Mouse (Mus musculus): ENCODE data around the gene Cmip. TPM values are rescaled to one million over a fixed set of nuclear protein-coding genes. Genes with fewer than 3 reads are reported as not detected.

Gene Cmip
- polyA plus RNA-seq, 1 experiment from 2014 or later: 106 TPM

DNA sequence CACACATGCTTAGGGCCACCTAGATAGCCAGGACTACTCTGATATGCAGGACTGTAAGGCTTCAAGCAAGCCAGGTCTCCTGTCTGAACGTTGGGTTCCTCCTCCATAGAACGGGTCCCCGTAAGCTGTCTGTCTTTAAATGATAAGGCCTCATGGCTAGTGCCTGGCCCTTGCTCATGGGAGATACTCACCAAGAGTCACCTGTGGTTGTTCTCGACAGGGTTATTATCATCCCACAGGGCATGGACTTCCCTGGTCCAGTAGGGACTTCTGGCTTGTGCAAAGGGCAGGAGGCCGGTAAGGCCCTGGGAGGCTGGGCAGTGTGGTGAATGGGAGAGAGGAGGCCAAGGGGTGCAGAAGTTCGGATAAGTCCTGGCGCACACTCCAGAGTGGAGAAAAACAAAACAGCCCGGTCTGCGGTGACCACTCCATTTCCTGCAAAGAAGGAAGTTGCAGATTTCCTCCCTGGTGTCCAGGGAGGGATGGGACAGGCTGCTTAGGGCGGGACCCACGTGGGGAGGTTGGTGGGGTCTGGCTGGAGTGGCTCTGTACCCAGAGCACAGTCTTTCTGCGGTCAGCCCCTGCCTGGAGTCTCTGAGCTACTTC lies 41.2 kb downstream of the Cmip start:
- H3K4me2 ChIP-seq (ENCODE audit: low read length): no peak overlapping the region
- 88% methylated on average over 12 of the region's 12 CpGs for whole genome bisulfite sequencing
- H3K4me3 ChIP-seq (replicated peaks; ENCODE audit: low read depth, low read length): no peak overlapping the region
- H3K9ac ChIP-seq (replicated peaks; ENCODE audit: low read length): no peak overlapping the region
- no peaks in the 10 kb centered on the region for H3K27me3 ChIP-seq (ENCODE audit: control insufficient read depth, insufficient read depth, low read length)
- DNase-seq: no peak
- no peak for ATAC-seq (ENCODE audit: low FRiP score, low TSS enrichment)
- peaks cover 27% of the 10 kb centered on the region for H3K4me1 ChIP-seq (ENCODE audit: control insufficient read depth, insufficient read depth, low read length)
- no peak overlapping the region for H3K27ac ChIP-seq (replicated peaks; ENCODE audit: low read depth, low read length)
- no peaks in the 10 kb centered on the region for H3K9me3 ChIP-seq (ENCODE audit: control insufficient read depth, low read length)
- no peaks in the 10 kb centered on the region for H3K36me3 ChIP-seq (ENCODE audit: control insufficient read depth, insufficient read depth, low read length)

DNA sequence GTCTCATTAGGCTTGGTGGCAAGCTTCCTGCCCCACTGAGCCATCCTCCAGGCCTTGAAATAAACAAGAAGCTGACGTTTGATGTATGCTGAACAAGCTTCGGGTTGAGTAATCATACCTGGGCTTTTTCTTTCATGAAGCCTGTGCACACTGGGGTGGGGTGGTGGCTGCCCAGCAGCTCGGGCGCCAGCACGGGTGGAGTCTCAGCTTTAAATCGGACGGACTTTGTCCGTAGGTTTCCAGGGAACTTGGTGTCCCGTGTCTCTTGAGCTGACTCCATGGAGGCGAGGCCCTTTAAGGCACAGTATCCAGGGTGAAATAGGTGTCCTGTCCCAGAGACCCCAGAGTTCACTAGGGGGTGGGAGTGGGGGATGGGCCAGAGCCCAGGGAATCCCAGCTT lies 42.3 kb downstream of the Cmip start:
- Histone ChIP-seq H3K4me2 (ENCODE audit: low read length) (no peak overlapping the region), H3K27me3 (ENCODE audit: control insufficient read depth, insufficient read depth, low read length) (no peaks in the 10 kb centered on the region), H3K9ac (replicated peaks; ENCODE audit: low read length) (no peak overlapping the region), H3K9me3 (ENCODE audit: control insufficient read depth, low read length) (no peaks in the 10 kb centered on the region), H3K27ac (replicated peaks; ENCODE audit: low read depth, low read length) (no peak overlapping the region), H3K4me3 (replicated peaks; ENCODE audit: low read depth, low read length) (no peak overlapping the region), H3K4me1 (ENCODE audit: control insufficient read depth, insufficient read depth, low read length) (peaks cover 25% of the 10 kb centered on the region), H3K36me3 (ENCODE audit: control insufficient read depth, insufficient read depth, low read length) (no peaks in the 10 kb centered on the region)
- ATAC-seq (ENCODE audit: low FRiP score, low TSS enrichment) (no peak), DNase-seq (no peak)
- 83% methylated on average over 10 of the region's 10 CpGs for WGBS

DNA sequence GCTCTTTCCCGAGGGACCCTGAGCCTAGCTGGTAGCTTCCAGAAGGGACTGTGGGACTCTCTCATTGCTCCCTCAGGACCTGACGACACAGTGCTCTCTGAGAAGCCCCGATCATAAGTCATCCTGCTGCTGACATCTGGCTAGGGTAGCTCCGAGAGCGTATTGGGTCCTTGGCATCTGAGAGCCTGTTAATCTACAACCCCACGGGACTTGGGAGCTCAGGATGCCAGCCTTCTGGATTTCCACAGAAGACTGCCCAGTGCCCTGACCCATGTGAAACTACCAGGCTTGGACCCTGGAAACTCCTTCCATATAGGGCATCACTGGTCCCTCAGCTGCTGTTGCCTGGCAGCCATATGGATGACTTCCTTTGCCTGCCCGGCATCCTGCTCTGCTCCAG lies 43.3 kb downstream of the Cmip start:
- no peaks in the 10 kb centered on the region for H3K9me3 ChIP-seq (ENCODE audit: control insufficient read depth, low read length)
- H3K4me3 ChIP-seq (replicated peaks; ENCODE audit: low read depth, low read length): no peak overlapping the region
- H3K4me2 ChIP-seq (ENCODE audit: low read length): no peak overlapping the region
- H3K4me1 ChIP-seq (ENCODE audit: control insufficient read depth, insufficient read depth, low read length): peaks cover 23% of the 10 kb centered on the region
- WGBS: 75% methylated on average over 7 of the region's 7 CpGs
- H3K27ac ChIP-seq (replicated peaks; ENCODE audit: low read depth, low read length): peak overlapping the region; percentile 22; the same call in 1 of the 2 replicates
- DNase-seq (no peak), ATAC-seq (ENCODE audit: low FRiP score, low TSS enrichment) (no peak)
- no peaks in the 10 kb centered on the region for H3K36me3 ChIP-seq (ENCODE audit: control insufficient read depth, insufficient read depth, low read length)
- no peak overlapping the region for H3K9ac ChIP-seq (replicated peaks; ENCODE audit: low read length)
- H3K27me3 ChIP-seq (ENCODE audit: control insufficient read depth, insufficient read depth, low read length): no peaks in the 10 kb centered on the region

DNA sequence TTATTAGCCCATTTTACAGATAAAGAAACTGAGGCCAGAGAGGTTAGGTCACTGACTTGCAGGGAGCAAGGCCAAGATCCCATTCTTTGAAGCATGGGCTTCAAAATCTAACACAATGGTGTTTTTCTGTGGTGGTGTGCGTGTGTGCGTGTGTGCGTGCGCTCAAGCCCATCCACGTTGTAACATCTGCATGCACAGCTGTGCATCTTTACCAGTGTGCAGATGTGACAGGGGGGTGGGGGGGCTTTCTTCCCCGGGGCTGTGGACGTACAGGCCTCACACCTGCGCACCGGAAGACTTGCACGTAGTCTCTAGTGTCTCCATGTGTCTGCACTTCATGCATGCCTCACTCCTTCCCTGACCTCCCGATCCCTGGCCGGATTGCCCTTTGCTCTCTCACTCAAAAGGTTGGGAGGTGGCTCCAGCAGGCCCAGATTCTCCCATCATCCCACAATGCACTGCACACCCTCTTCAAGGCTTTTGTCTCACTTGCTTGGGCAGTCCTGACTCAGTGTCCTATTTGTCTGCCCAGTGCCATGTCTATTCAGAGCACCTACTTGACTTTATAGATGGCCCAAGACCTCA lies 44.7 kb downstream of the Cmip start:
- no peak for DNase-seq
- H3K36me3 ChIP-seq (ENCODE audit: control insufficient read depth, insufficient read depth, low read length): no peaks in the 10 kb centered on the region
- H3K4me1 ChIP-seq (ENCODE audit: control insufficient read depth, insufficient read depth, low read length): peaks cover 23% of the 10 kb centered on the region
- no peak overlapping the region for H3K9ac ChIP-seq (replicated peaks; ENCODE audit: low read length)
- no peak overlapping the region for H3K4me3 ChIP-seq (replicated peaks; ENCODE audit: low read depth, low read length)
- 90% methylated on average over 12 of the region's 12 CpGs for WGBS
- no peak overlapping the region for H3K4me2 ChIP-seq (ENCODE audit: low read length)
- no peak for ATAC-seq (ENCODE audit: low FRiP score, low TSS enrichment)
- H3K27me3 ChIP-seq (ENCODE audit: control insufficient read depth, insufficient read depth, low read length): no peaks in the 10 kb centered on the region
- H3K27ac ChIP-seq (replicated peaks; ENCODE audit: low read depth, low read length): no peak overlapping the region
- no peaks in the 10 kb centered on the region for H3K9me3 ChIP-seq (ENCODE audit: control insufficient read depth, low read length)

DNA sequence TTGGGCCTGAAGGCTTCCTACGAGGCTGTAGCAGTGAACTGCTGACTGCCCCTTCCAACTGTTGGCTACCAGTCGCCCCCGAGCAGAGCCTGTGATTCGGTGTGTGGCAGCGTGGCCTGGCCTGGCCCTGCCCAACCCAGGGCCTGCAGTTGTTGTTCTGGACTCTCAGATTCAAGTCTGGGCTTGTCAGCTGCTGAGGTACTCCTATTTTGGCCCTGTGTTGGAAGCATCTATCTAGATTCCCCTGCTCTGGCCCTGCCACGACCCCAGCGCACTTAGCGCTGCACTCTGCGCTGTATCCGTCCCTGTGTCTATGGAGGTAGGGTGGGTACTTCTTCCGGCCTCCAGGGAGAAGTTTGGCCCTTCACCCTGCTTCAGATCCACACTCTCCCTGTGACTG lies 45.2 kb downstream of the Cmip start:
- Histone ChIP-seq H3K27me3 (ENCODE audit: control insufficient read depth, insufficient read depth, low read length) (no peaks in the 10 kb centered on the region), H3K27ac (replicated peaks; ENCODE audit: low read depth, low read length) (no peak overlapping the region), H3K9ac (replicated peaks; ENCODE audit: low read length) (no peak overlapping the region), H3K36me3 (ENCODE audit: control insufficient read depth, insufficient read depth, low read length) (no peaks in the 10 kb centered on the region), H3K4me3 (replicated peaks; ENCODE audit: low read depth, low read length) (no peak overlapping the region), H3K9me3 (ENCODE audit: control insufficient read depth, low read length) (no peaks in the 10 kb centered on the region), H3K4me1 (ENCODE audit: control insufficient read depth, insufficient read depth, low read length) (peaks cover 23% of the 10 kb centered on the region), H3K4me2 (ENCODE audit: low read length) (no peak overlapping the region)
- ATAC-seq (ENCODE audit: low FRiP score, low TSS enrichment) (no peak), DNase-seq (no peak)
- 92% methylated on average over 11 of the region's 11 CpGs for WGBS

- H3K9me3 ChIP-seq (ENCODE audit: control insufficient read depth, low read length): no peaks in the 10 kb centered on the region
- DNase-seq: no peak
- no peaks in the 10 kb centered on the region for H3K36me3 ChIP-seq (ENCODE audit: control insufficient read depth, insufficient read depth, low read length)
- H3K4me3 ChIP-seq (replicated peaks; ENCODE audit: low read depth, low read length): no peak overlapping the region
- H3K9ac ChIP-seq (replicated peaks; ENCODE audit: low read length): no peak overlapping the region
- H3K27me3 ChIP-seq (ENCODE audit: control insufficient read depth, insufficient read depth, low read length): no peaks in the 10 kb centered on the region
- WGBS: 61% methylated on average over 9 of the region's 9 CpGs
- H3K27ac ChIP-seq (replicated peaks; ENCODE audit: low read depth, low read length): peak overlapping the region; percentile 26; the same call in 1 of the 2 replicates
- peaks cover 27% of the 10 kb centered on the region for H3K4me1 ChIP-seq (ENCODE audit: control insufficient read depth, insufficient read depth, low read length)
- no peak for ATAC-seq (ENCODE audit: low FRiP score, low TSS enrichment)
- no peak overlapping the region for H3K4me2 ChIP-seq (ENCODE audit: low read length)
Measured at GRCm38 (mm10) chr8:117303666-117304065, 46.8 kb downstream of the Cmip start.

GRCm38 (mm10) chr8:117305405-117305804 lies 48.5 kb downstream of the Cmip start:
- no peak for DNase-seq
- no peak overlapping the region for H3K9ac ChIP-seq (replicated peaks; ENCODE audit: low read length)
- no peak overlapping the region for H3K4me3 ChIP-seq (replicated peaks; ENCODE audit: low read depth, low read length)
- H3K9me3 ChIP-seq (ENCODE audit: control insufficient read depth, low read length): no peaks in the 10 kb centered on the region
- ATAC-seq (ENCODE audit: low FRiP score, low TSS enrichment): no peak
- H3K36me3 ChIP-seq (ENCODE audit: control insufficient read depth, insufficient read depth, low read length): no peaks in the 10 kb centered on the region
- H3K27me3 ChIP-seq (ENCODE audit: control insufficient read depth, insufficient read depth, low read length): no peaks in the 10 kb centered on the region
- H3K27ac ChIP-seq (replicated peaks; ENCODE audit: low read depth, low read length): no peak overlapping the region
- WGBS: 52% methylated on average over 5 of the region's 5 CpGs
- no peak overlapping the region for H3K4me2 ChIP-seq (ENCODE audit: low read length)
- H3K4me1 ChIP-seq (ENCODE audit: control insufficient read depth, insufficient read depth, low read length): peaks cover 14% of the 10 kb centered on the region

GRCm38 (mm10) chr8:117306756-117307155 lies 49.9 kb downstream of the Cmip start:
- H3K9ac ChIP-seq (replicated peaks; ENCODE audit: low read length): no peak overlapping the region
- H3K27me3 ChIP-seq (ENCODE audit: control insufficient read depth, insufficient read depth, low read length): no peaks in the 10 kb centered on the region
- no peaks in the 10 kb centered on the region for H3K36me3 ChIP-seq (ENCODE audit: control insufficient read depth, insufficient read depth, low read length)
- no peak overlapping the region for H3K4me2 ChIP-seq (ENCODE audit: low read length)
- 82% methylated on average over 7 of the region's 7 CpGs for WGBS
- H3K4me1 ChIP-seq (ENCODE audit: control insufficient read depth, insufficient read depth, low read length): peaks cover 12% of the 10 kb centered on the region
- H3K27ac ChIP-seq (replicated peaks; ENCODE audit: low read depth, low read length): no peak overlapping the region
- H3K9me3 ChIP-seq (ENCODE audit: control insufficient read depth, low read length): no peaks in the 10 kb centered on the region
- ATAC-seq (ENCODE audit: low FRiP score, low TSS enrichment): no peak
- no peak for DNase-seq
- H3K4me3 ChIP-seq (replicated peaks; ENCODE audit: low read depth, low read length): no peak overlapping the region

DNA sequence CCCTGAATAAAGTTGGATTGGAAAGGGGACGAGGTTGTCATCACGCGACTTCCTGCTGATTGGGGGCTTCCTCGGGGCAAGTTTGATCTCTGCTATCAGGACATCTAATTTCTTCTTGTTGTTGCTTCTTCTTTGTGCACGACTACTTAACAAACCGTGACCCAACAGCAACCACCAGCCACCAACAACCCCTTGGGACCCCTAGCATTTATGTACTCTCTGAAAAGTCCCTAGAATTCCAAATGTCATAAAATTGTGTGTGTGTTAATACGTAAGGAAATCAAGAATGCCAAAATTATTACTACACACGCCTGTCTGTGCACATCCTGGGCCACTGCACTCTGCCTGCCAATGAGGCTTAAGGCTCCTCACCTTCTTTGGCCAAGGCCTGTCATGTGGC lies 50.4 kb downstream of the Cmip start:
- DNase-seq (no peak), ATAC-seq (ENCODE audit: low FRiP score, low TSS enrichment) (no peak)
- Histone ChIP-seq H3K36me3 (ENCODE audit: control insufficient read depth, insufficient read depth, low read length) (no peaks in the 10 kb centered on the region), H3K27me3 (ENCODE audit: control insufficient read depth, insufficient read depth, low read length) (no peaks in the 10 kb centered on the region), H3K4me3 (replicated peaks; ENCODE audit: low read depth, low read length) (no peak overlapping the region), H3K4me2 (ENCODE audit: low read length) (no peak overlapping the region), H3K27ac (replicated peaks; ENCODE audit: low read depth, low read length) (no peak overlapping the region), H3K9me3 (ENCODE audit: control insufficient read depth, low read length) (no peaks in the 10 kb centered on the region), H3K4me1 (ENCODE audit: control insufficient read depth, insufficient read depth, low read length) (peaks cover 12% of the 10 kb centered on the region), H3K9ac (replicated peaks; ENCODE audit: low read length) (no peak overlapping the region)
- WGBS: 67% methylated on average over 8 of the region's 8 CpGs
